Mouse (Mus musculus) cerebellum, adult 9-10 months (tissue): ENCODE data around the gene Tdrd1.
"Not testable (repeated sequence)": the region's sequence is repeated elsewhere in the genome, so short reads cannot be mapped to it uniquely, and the experiment has no call there.

Source experiments
- DNase-seq: peaks from one replicate; pipeline ENCODE4 v3.0.0; 2022

The Tdrd1 gene

GRCm38 (mm10) chr19:56826047-56826631, at the start of gene Tdrd1:
Tdrd1 (plus strand) TSS chr19:56826209.
- no peak for DNase-seq

- DNase-seq, result no peak
Measured at GRCm38 (mm10) chr19:56776719-56777382, 49.2 kb upstream of the Tdrd1 start.

DNA sequence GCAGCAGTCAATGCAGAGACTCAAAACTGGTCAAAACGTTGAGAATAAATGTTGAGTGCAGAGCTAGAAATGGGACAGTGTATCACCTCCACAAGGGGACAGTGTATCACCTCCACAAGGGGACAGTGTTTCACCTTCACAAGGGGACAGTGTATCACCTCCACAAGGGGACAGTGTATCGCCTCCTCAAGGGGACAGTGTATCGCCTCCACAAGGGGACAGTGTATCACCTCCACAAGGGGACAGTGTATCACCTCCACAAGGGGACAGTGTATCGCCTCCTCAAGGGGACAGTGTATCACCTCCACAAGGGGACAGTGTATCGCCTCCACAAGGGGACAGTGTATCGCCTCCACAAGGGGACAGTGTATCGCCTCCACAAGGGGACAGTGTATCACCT, 47.5 kb upstream of the Tdrd1 start:
- DNase-seq, result not testable (repeated sequence)

DNA sequence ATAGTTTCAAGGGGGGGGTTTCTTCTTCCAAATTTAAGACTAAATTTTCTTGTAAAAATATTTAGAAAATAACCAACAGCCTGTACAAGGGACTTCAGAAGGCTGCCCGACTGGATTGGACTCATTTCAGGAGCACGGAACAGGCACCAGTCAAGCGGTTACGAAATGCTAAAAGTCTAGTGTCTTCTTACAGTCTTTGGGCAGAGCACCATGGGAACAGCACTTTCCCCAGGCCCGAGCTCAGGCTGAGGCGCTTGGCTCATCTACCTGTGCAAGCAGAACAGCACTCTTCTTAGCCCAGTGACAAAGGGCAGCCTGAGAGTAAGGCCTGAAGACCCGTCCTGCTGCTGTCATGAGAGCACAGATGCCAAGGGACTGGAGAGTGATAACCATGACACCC, 38.1 kb upstream of the Tdrd1 start:
- DNase-seq, result no peak

DNA sequence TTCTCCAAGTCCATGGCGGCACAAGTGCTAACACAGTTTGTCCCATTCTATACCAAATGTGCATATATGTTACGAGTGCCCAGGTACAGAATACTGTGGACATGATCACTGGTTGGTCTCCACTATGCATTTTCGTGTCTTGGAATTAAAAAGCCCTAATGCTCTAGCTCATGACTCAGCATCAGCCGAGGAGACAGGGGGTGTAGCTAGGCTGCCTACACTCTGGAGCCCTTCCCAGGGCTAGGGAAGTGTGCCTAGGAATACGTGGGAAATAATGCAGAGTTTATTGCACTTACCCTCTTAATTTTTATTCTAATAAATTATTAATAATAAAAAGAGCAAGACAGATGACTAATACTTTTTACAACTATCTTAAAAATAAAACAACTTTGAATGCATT, 37.1 kb upstream of the Tdrd1 start:
- DNase-seq, result no peak

DNA sequence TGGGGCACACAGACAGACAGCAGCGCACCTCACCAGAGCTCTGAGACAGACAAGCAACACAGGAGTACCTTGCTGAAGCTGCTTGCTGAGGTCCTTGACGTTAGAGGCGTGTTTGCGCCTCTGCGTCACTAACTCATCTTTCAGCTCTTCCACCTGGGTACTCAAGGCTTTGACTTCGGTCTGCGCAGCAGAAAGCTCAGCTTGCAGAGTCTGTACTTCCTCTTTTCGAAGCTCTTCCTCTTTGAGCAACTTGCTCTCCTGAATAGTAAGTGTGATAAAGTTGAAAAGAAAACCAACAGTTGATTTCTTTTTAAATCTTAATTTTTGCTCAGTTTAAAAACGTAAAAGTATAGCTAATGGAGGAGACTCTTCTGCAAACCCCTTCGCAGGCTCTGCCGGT, 28.6 kb upstream of the Tdrd1 start:
- DNase-seq, result no peak

- DNase-seq, result no peak
Measured at GRCm38 (mm10) chr19:56800226-56800625, 25.8 kb upstream of the Tdrd1 start.

DNA sequence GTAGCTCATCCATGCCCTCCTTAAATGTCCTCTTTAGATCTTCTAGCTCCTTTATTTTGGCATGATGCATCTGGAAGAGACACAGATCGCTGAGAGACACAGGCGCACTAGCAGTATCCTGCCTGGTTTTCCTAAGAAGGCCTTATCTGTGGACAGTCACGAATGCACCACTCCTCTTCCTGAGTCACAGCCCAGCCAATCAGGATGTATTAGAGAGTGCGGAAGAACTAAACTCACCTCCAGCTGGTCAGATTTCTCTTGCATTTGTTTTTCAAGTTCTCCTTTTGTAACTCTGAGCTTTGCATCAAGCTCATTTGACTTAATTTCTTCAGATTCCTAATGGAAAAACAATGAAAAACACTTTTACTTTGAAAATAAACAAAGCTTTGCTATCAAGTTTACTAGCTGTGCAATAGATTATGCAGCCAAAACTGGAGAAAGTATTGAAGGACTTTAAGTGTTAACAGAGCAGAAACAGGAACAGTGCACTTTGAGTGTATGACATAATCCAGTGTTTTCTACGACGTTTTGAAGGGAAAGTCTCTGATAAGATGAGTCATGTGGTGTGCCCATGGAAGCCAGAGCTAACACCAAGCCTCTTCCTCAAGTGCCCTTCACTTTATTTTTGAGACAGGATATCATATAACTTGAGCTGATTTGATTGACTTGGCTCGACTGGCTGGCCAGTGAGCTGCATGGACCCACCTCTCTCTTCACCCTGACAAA, 24.9 kb upstream of the Tdrd1 start:
- no peak for DNase-seq

DNA sequence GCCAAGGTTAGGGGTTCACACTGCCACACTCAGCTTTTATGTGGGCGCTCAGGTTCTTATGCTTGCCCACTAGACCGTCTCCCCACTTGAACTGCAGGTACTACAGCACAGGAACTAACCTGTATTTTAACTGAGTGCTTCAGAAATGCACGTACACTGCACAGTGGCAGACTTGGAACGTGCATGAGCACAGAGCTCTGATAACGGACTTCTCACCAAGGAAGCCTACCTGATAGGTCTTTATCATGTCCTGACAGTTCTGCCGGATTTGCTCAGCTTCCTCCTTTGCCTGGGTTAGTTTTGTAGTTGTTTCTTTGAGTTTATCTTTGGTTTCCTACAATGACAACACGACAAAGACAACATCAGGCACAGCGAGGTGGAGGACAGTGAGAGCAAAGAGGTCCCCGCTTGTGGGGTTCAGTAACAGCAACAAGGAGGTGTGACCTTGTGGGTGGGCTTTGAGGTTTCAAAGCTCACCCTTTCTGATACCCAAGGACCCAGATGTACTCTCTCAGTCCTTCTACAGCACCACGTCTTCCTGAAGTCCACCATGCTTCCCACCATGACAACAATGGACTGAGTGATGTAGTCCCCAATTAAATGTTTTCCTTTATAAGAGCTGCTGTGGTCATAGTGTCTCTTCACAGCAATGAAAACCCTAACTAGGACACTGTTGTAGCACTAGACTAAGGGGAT, 24.2 kb upstream of the Tdrd1 start:
- no peak for DNase-seq

GRCm38 (mm10) chr19:56802352-56802746, 23.7 kb upstream of the Tdrd1 start:
- DNase-seq, result no peak

DNA sequence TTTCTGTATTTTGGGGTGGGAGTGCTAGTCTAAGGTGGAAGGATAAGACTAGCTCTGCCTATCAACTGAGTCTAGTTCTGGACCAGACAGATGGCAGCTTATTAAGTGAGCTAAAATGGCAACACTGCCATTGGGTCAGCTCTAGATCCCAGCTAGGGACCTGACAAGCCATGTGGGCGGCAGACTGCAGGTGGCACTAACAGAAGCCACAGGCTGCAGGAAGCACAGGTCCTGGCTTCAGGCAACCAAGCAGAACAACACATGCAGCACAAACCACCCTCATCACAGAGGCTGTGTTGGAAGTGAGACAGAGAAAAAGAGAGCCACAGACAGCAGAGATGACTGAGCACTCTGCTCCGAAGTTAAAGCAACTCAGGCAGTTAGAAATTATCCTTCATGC, 20.6 kb upstream of the Tdrd1 start:
- peak; percentile 76 for DNase-seq

- DNase-seq, result no peak
Measured at GRCm38 (mm10) chr19:56807122-56807521, 18.9 kb upstream of the Tdrd1 start.

DNA sequence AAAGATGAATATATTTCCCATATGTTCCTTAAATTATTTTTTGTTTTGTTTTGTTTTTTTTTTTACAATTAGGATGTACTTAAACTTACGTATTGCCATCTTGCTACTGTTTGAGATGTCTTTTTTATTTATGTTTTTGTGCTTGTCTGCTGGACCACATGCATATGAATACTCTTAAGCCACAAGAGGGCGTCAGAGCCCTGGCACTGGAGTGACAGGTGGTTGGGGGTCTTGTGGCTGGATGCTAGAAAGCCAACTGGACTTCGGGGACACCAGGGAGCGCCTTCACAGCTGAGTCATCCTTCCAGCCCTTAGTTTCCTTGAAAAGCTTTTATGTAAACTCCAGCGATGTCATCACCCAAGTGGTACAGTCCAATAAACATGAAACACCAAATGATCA, 17.2 kb upstream of the Tdrd1 start:
- no peak for DNase-seq

- no peak for DNase-seq
Measured at GRCm38 (mm10) chr19:56810641-56811146, 15.3 kb upstream of the Tdrd1 start.

GRCm38 (mm10) chr19:56811590-56811989, 14.4 kb upstream of the Tdrd1 start:
- DNase-seq, result peak; percentile 33

- no peak for DNase-seq
Measured at GRCm38 (mm10) chr19:56813360-56813759, 12.6 kb upstream of the Tdrd1 start.

GRCm38 (mm10) chr19:56817851-56818526, 8.0 kb upstream of the Tdrd1 start:
- peak; percentile 50 for DNase-seq

- peak; percentile 56 for DNase-seq
Measured at GRCm38 (mm10) chr19:56821040-56821797, 4.8 kb upstream of the Tdrd1 start.

DNA sequence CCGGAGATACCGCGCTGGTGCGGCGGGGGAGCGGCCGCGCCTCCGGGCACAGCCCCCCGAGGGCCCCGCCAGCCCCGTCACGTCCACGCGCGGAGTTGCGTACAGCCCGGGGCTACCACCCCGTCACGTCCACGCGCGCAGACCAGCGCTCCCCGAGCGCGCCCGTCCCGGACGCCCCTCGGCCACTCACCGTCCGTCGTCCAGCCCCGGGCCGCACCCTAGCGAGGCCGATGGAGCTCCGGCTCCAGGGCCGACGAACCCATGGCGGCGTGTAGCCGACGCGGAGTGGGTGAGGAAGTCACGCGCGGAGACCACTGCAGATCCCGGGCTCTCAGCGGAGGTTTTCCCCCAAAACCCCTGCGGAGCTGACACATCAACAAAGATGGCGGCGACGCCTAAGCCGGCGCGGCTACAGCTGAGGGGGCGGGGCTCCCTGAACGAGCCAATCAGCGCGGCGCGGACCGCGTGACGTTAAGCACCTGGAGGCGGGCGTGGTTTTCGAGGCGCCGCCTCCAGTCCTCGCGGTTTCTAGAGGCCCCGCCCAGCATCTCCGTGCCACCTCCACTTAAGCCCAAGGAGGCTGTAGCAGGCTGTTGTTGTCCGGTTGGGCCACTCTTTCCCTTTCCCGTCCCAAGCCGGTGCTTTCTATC, 4.1 kb upstream of the Tdrd1 start, which contains the start of gene Ccdc186:
Gene Ccdc186 (minus strand): TSS at position 393 of the 650 bp plus-strand sequence.
- DNase-seq, result peak; percentile 95

GRCm38 (mm10) chr19:56822448-56822836, 3.6 kb upstream of the Tdrd1 start:
- no peak for DNase-seq

DNA sequence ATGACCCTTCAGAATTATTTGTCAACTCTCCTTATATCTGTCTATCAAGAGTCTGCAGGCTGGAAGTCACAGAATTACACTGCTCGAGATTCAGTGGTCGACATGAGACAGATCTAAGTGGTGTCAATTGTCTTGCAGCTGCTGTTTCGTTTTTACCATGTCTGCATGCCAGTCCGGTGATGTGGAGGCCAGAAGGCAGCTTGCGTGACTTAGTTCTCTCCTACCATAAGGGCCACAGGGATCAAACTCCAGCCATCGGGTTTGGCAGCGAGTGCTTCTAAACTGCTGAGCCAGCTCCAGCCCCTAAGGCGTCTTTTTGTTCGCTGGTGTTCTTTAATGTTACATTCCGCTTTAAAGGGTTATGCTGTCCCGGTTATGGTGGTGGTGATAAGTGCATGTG, 2.3 kb downstream of the Tdrd1 start:
- no peak for DNase-seq
